Mouse (Mus musculus) spleen, postnatal 36 days (tissue): Measurements from ENCODE around the gene Cel.
"Not testable (repeated sequence)": the region's sequence is repeated elsewhere in the genome, so short reads cannot be mapped to it uniquely, and the experiment has no call there.

Source experiments
- DNase-seq, 2 experiments: peaks; one replicate each; pipeline ENCODE4 v3.0.0; 2022; ENCODE audit warnings: low spot score in 2 of 2, mixed read lengths in 1 of 2

Gene Cel

GRCm38 (mm10) chr2:28521571-28522151 is 41.5 kb downstream of the Cel start:
- no peak for DNase-seq

GRCm38 (mm10) chr2:28520581-28520980 is 42.6 kb downstream of the Cel start:
- DNase-seq = no peak

- DNase-seq = peak; percentile 63 to 68
Observed at GRCm38 (mm10) chr2:28518231-28518630, 45.0 kb downstream of the Cel start.

- peak; percentile 71 to 79 for DNase-seq
Observed at GRCm38 (mm10) chr2:28517206-28517909, 45.8 kb downstream of the Cel start.

- peak; percentile 73 to 82 for DNase-seq
Observed at GRCm38 (mm10) chr2:28514489-28514888, 48.7 kb downstream of the Cel start.

GRCm38 (mm10) chr2:28513431-28514370 is 49.5 kb downstream of the Cel start:
- no peak for DNase-seq

- peak; percentile 65 to 66 for DNase-seq
Observed at GRCm38 (mm10) chr2:28512798-28513401, 50.3 kb downstream of the Cel start, which contains the start of gene Ralgds. TSS of gene Ralgds (plus strand) at chr2:28513125.

GRCm38 (mm10) chr2:28511600-28511999 is 51.6 kb downstream of the Cel start:
- DNase-seq = not testable (repeated sequence)

GRCm38 (mm10) chr2:28506291-28506690 is 56.9 kb downstream of the Cel start:
- no peak for DNase-seq

- DNase-seq = no peak
Observed at GRCm38 (mm10) chr2:28505795-28506194, 57.4 kb downstream of the Cel start, which contains the start of gene Gm10134. TSS of gene Gm10134 (plus strand) at chr2:28506095.
